Mouse (Mus musculus): ENCODE results near the gene Ppil1. TPM values are rescaled to one million over a fixed set of nuclear protein-coding genes. Genes with fewer than 3 reads are reported as not detected.
"Not testable (repeated sequence)": the region's sequence is repeated elsewhere in the genome, so short reads cannot be mapped to it uniquely, and the experiment has no call there.

Gene Ppil1
- polyA plus RNA-seq, 1 experiment from 2014 or later, result 171 TPM

GRCm38 (mm10) chr17:29260501-29260900, 3.5 kb downstream of the Ppil1 start:
- H3K9ac ChIP-seq, result no peak overlapping the region
- peaks cover 51% of the 10 kb centered on the region for H3K36me3 ChIP-seq
- H3K4me3 ChIP-seq (replicated peaks), result no peak overlapping the region
- 0 out of 2 replicates have a peak overlapping the region, but pooled peaks have one; percentile 32 for H3K27ac ChIP-seq
- H3K4me2 ChIP-seq, result no peak overlapping the region
- no peaks in the 10 kb centered on the region for H3K27me3 ChIP-seq
- H3K9me3 ChIP-seq (replicated peaks), result no peaks in the 10 kb centered on the region
- peaks cover 78% of the 10 kb centered on the region for H3K4me1 ChIP-seq
- ATAC-seq (replicated peaks; ENCODE audit: low FRiP score), result no peak
- 91% methylated on average over 15 of the region's 15 CpGs for WGBS

- peaks cover 78% of the 10 kb centered on the region for H3K4me1 ChIP-seq
Measured at GRCm38 (mm10) chr17:29259489-29259888, 4.5 kb downstream of the Ppil1 start.

DNA sequence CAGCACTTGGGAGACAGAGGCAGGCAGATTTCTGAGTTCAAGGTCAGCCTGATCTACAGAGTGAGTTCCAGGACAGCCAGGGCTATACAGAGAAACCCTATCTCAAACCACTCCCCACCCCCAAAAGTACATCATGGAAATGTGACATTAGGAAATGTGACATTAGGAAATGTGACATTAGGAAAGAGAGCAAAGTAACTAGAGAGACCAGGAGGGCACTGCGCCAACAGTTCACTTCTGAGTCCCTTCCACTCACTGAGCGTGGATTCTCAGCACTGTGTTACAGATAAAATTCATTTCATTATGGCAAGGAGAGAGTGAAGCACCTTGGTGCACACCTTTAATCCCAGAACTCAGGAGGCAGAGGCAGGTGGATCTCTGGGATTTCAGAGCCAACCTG, 5.1 kb downstream of the Ppil1 start:
- H3K4me3 ChIP-seq (replicated peaks), result no peak overlapping the region
- H3K4me1 ChIP-seq, result peaks cover 80% of the 10 kb centered on the region
- no peak overlapping the region for H3K4me2 ChIP-seq
- 99% methylated on average over 2 of the region's 2 CpGs for WGBS
- H3K9me3 ChIP-seq (replicated peaks), result no peaks in the 10 kb centered on the region
- ATAC-seq (replicated peaks; ENCODE audit: low FRiP score), result no peak
- H3K27me3 ChIP-seq, result no peaks in the 10 kb centered on the region
- H3K36me3 ChIP-seq, result peaks cover 66% of the 10 kb centered on the region
- no peak overlapping the region for H3K27ac ChIP-seq
- H3K9ac ChIP-seq, result no peak overlapping the region

More at GRCm38 (mm10) chr17:29259489-29259888, 4.5 kb downstream of the Ppil1 start:
- H3K4me3 ChIP-seq (replicated peaks), result no peak overlapping the region
- H3K9ac ChIP-seq, result no peak overlapping the region
- H3K4me2 ChIP-seq, result no peak overlapping the region
- no peaks in the 10 kb centered on the region for H3K9me3 ChIP-seq (replicated peaks)
- no peaks in the 10 kb centered on the region for H3K27me3 ChIP-seq
- H3K27ac ChIP-seq, result no peak overlapping the region
- ATAC-seq (replicated peaks; ENCODE audit: low FRiP score), result no peak
- 4% methylated on average over 3 of the region's 3 CpGs for WGBS
- peaks cover 60% of the 10 kb centered on the region for H3K36me3 ChIP-seq

- 87% methylated on average over 10 of the region's 10 CpGs for WGBS
- peak overlapping the region; percentile 56; the same call in 1 of the 2 replicates for H3K27ac ChIP-seq
- peaks cover 82% of the 10 kb centered on the region for H3K4me1 ChIP-seq
- no peak overlapping the region for H3K9ac ChIP-seq
- no peak for ATAC-seq (replicated peaks; ENCODE audit: low FRiP score)
- H3K4me3 ChIP-seq (replicated peaks), result no peak overlapping the region
- no peak overlapping the region for H3K4me2 ChIP-seq
- H3K36me3 ChIP-seq, result peaks cover 71% of the 10 kb centered on the region
- H3K27me3 ChIP-seq, result no peaks in the 10 kb centered on the region
- no peaks in the 10 kb centered on the region for H3K9me3 ChIP-seq (replicated peaks)
Measured at GRCm38 (mm10) chr17:29258025-29258558, 5.9 kb downstream of the Ppil1 start.

DNA sequence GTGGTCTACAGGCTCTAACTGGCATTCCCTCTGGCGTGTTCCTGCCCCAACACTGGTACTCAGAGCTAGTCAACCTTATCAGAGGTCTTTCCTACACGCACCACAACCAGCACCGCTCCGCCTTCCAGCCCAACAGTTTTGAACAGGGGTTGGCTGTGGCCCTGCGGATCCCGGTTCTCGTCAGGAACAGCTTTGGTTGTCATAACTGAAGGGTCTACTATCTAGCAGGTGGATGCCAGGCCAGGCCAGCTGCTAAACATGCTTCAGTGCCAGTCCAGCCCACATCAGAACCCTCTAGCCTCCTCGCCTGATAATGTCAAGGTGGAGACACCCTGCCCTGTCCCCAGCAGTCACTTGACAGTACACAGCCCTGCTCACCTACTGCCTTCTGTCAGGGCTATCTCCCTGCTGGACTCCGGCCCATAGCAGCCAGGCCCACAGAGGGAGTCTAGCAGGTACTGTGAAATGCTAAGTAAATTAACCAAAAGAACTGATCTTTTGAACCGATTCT, 6.9 kb downstream of the Ppil1 start:
- Histone ChIP-seq H3K9ac (no peak overlapping the region), H3K9me3 (replicated peaks) (no peaks in the 10 kb centered on the region), H3K27ac (0 out of 2 replicates have a peak overlapping the region, but pooled peaks have one; percentile 13), H3K4me1 (peaks cover 81% of the 10 kb centered on the region), H3K4me3 (replicated peaks) (no peak overlapping the region), H3K4me2 (no peak overlapping the region), H3K36me3 (peaks cover 82% of the 10 kb centered on the region), H3K27me3 (no peaks in the 10 kb centered on the region)
- 78% methylated on average over 10 of the region's 10 CpGs for WGBS
- no peak for ATAC-seq (replicated peaks; ENCODE audit: low FRiP score)

GRCm38 (mm10) chr17:29256507-29256906, 7.5 kb downstream of the Ppil1 start:
- H3K9ac ChIP-seq, result no peak overlapping the region
- H3K9me3 ChIP-seq (replicated peaks), result no peaks in the 10 kb centered on the region
- H3K27ac ChIP-seq, result 0 out of 2 replicates have a peak overlapping the region, but pooled peaks have one; percentile 13
- ATAC-seq (replicated peaks; ENCODE audit: low FRiP score), result no peak
- H3K4me1 ChIP-seq, result peaks cover 80% of the 10 kb centered on the region
- H3K4me3 ChIP-seq (replicated peaks), result no peak overlapping the region
- no peak overlapping the region for H3K4me2 ChIP-seq
- WGBS, result 71% methylated on average over 6 of the region's 6 CpGs
- no peaks in the 10 kb centered on the region for H3K27me3 ChIP-seq
- H3K36me3 ChIP-seq, result peaks cover 85% of the 10 kb centered on the region

DNA sequence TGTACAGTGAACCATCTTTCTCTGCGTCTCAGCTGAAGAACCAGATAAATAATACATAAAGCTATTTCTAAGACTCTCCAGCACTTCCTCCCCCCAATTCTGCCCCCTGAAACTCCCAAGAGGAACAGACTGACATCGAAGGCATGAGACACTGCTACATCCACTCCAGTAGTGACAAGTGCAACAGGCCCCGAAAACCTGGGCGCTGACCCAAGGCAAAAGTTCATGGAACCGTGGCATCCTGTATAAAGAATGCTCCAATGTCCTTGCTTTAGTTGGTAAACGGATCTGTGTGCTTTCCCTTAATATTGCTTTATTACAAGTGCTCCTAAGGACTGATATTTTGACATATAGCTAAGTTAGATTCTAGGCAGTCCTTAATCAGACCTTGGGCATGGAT, 9.2 kb downstream of the Ppil1 start:
- 67% methylated on average over 6 of the region's 6 CpGs for WGBS
- H3K27me3 ChIP-seq; H3K27ac ChIP-seq; H3K4me2 ChIP-seq; H3K9ac ChIP-seq; ATAC-seq (replicated peaks; ENCODE audit: low FRiP score); H3K4me3 ChIP-seq (replicated peaks); H3K9me3 ChIP-seq (replicated peaks): not testable (repeated sequence)
- peaks cover 85% of the 10 kb centered on the region for H3K36me3 ChIP-seq
- peaks cover 65% of the 10 kb centered on the region for H3K4me1 ChIP-seq

DNA sequence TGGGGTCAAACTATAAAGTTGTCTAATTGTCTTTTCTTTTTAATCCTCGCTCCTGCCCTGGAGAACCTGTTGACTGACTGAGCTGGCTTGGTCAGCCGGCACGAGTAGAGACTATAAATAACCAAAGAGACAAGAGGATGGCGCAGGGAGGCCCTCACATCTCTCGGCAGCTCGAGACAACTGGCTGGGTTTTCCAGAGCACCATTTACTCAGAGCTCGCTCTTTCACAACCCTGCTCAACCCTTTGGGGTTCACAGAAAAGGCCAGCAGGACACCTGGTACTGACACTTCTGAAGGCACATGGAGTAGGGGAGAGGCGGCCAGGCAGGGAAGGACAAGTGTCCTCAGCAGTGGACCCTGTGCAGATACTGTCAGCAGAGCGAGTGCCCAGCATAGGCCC, 10.3 kb downstream of the Ppil1 start:
- peaks cover 62% of the 10 kb centered on the region for H3K4me1 ChIP-seq
- H3K36me3 ChIP-seq, result peaks cover 86% of the 10 kb centered on the region
- no peak overlapping the region for H3K27ac ChIP-seq
- H3K9me3 ChIP-seq (replicated peaks), result no peaks in the 10 kb centered on the region
- ATAC-seq (replicated peaks; ENCODE audit: low FRiP score), result no peak
- no peak overlapping the region for H3K9ac ChIP-seq
- no peaks in the 10 kb centered on the region for H3K27me3 ChIP-seq
- H3K4me2 ChIP-seq, result no peak overlapping the region
- WGBS, result 47% methylated on average over 9 of the region's 9 CpGs
- no peak overlapping the region for H3K4me3 ChIP-seq (replicated peaks)

DNA sequence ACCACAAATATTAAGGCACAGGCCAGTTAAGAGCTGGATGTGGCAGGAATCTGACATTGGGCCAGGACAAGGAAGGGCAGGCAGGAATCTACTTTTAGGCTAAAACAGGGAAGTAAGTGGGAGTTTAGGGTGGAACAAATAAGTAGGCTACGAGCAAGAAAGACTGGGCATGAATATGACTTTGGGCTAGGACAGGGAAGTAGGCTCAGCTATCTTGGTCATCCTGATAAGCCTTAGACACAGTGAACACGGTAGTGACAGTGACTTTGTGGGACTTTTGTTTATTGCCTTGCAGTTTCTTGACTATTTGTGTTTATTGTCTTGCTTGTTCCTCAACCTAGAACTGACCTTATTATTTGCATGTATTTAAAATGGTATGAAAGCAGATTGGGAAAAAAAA, 10.8 kb downstream of the Ppil1 start:
- 88% methylated on average over 2 of the region's 2 CpGs for WGBS
- no peak overlapping the region for H3K4me2 ChIP-seq
- no peaks in the 10 kb centered on the region for H3K27me3 ChIP-seq
- no peaks in the 10 kb centered on the region for H3K9me3 ChIP-seq (replicated peaks)
- peaks cover 81% of the 10 kb centered on the region for H3K36me3 ChIP-seq
- no peak for ATAC-seq (replicated peaks; ENCODE audit: low FRiP score)
- no peak overlapping the region for H3K9ac ChIP-seq
- H3K4me1 ChIP-seq, result peaks cover 58% of the 10 kb centered on the region
- no peak overlapping the region for H3K27ac ChIP-seq
- no peak overlapping the region for H3K4me3 ChIP-seq (replicated peaks)

DNA sequence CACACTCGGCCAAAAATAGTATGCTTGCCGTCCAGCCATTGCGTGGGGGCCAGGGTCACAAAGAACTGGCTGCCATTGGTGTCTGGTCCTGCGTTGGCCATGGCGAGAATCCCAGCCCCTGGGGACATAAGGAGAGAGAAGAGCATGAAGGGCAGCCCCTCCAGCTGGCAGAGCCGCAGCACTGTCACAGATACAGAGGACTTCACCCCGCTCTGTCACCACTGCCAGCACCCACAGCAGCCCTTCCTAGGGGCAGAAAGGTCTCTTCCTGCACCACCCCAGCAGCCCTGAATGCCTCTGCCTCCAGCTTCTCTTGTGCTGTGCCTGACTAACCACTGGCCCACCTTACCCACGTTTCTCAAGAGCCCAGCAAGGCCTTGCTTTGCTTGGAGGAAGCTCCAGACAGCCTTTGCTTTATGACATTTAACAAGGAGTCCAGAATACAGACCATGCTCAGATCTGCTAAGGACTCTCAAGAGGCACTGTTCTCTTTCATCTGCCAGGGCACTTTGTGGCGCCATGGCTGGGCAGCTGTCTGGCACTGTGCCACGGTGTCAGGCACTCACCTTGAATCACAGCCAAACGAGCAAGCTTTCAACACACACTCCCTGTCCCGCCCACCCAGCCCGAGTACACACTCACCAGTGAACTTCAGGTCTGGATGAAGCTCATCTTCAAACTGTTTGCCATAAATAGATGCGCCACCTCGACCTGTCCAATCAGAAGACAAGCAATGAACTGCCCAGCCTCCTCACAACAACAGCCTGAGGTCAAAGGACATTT, 12.2 kb downstream of the Ppil1 start:
- no peak overlapping the region for H3K9ac ChIP-seq

DNA sequence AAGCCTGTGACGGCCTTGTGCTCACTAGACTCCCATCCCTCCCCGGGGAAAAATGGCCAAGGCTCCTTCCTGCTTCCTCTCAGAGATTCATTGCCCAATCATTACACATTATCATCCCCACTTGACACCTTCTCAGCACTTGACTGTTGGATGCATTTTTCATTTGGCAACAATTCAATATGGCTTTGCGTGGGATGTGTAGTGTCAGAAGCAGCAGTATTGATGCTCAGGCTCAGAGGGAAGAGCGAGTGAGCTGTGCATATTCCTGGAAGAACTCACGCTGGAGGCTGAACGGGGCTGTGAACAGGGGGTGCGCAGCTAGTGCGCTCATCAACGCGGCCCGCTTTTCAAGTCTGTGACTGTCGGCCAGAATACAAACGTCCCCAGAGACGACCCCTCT, 13.0 kb downstream of the Ppil1 start:
- ATAC-seq (replicated peaks; ENCODE audit: low FRiP score), result not testable (repeated sequence)

More for the DNA sequence above, 12.2 kb downstream of the Ppil1 start:
- Histone ChIP-seq H3K4me3 (replicated peaks) (no peak overlapping the region), H3K9me3 (replicated peaks) (no peaks in the 10 kb centered on the region), H3K4me1 (peaks cover 44% of the 10 kb centered on the region), H3K27ac (peak overlapping the region; percentile 58; the same call in 1 of the 2 replicates), H3K27me3 (no peaks in the 10 kb centered on the region), H3K36me3 (peaks cover 67% of the 10 kb centered on the region), H3K4me2 (no peak overlapping the region)
- no peak for ATAC-seq (replicated peaks; ENCODE audit: low FRiP score)
- 80% methylated on average over 15 of the region's 15 CpGs for WGBS

GRCm38 (mm10) chr17:29249512-29249911, 14.5 kb downstream of the Ppil1 start:
- H3K4me1 ChIP-seq, result peaks cover 49% of the 10 kb centered on the region
- 56% methylated on average over 9 of the region's 9 CpGs for WGBS
- H3K27ac ChIP-seq, result no peak overlapping the region
- H3K9ac ChIP-seq, result no peak overlapping the region
- peaks cover 51% of the 10 kb centered on the region for H3K36me3 ChIP-seq
- H3K4me2 ChIP-seq, result no peak overlapping the region
- H3K9me3 ChIP-seq (replicated peaks), result no peaks in the 10 kb centered on the region
- no peaks in the 10 kb centered on the region for H3K27me3 ChIP-seq
- no peak for ATAC-seq (replicated peaks; ENCODE audit: low FRiP score)
- no peak overlapping the region for H3K4me3 ChIP-seq (replicated peaks)

More for the DNA sequence above, 13.0 kb downstream of the Ppil1 start:
- H3K27me3 ChIP-seq; H3K4me2 ChIP-seq; H3K9ac ChIP-seq; H3K9me3 ChIP-seq (replicated peaks); H3K4me3 ChIP-seq (replicated peaks); H3K27ac ChIP-seq: not testable (repeated sequence)
- peaks cover 65% of the 10 kb centered on the region for H3K36me3 ChIP-seq
- WGBS, result 82% methylated on average over 14 of the region's 14 CpGs
- peaks cover 42% of the 10 kb centered on the region for H3K4me1 ChIP-seq
